Mouse (Mus musculus) heart, postnatal 0 days (tissue): ENCODE measurements around the gene Nkx2-9. TPM values are rescaled to one million over a fixed set of nuclear protein-coding genes. Genes with fewer than 3 reads are reported as not detected.

Source experiments
- ATAC-seq: fragments of 200-750 bp; cut with Nextera tagmentation; 2 replicates; pipeline ENCODE4 v1.8.0; 2017; ENCODE audit warnings: low read depth, moderate number of reproducible peaks, moderate library complexity; ENCODE audit not compliant: insufficient read depth
- DNase-seq: peaks from one replicate; pipeline ENCODE4 v3.0.0-alpha.2; 2016; ENCODE audit warnings: low spot score
- H3K27ac ChIP-seq: fragments of 300-500 bp; sonication (generic); 2 replicates; pipeline ENCODE4 v1.5.1; 2014; ENCODE audit warnings: low read depth, mild to moderate bottlenecking
- H3K27me3 ChIP-seq: fragments of 300-500 bp; sonication (generic); 2 replicates; pipeline ENCODE4 v1.6.1; 2014; ENCODE audit warnings: low read length, mixed read lengths; ENCODE audit not compliant: control insufficient read depth, insufficient read depth
- H3K36me3 ChIP-seq: fragments of 300-500 bp; sonication (generic); replicated peaks from 2 replicates; pipeline ENCODE4 v1.6.1; 2014; ENCODE audit warnings: low read length, mixed read lengths; ENCODE audit not compliant: control insufficient read depth, insufficient read depth
- H3K4me1 ChIP-seq: fragments of 300-500 bp; sonication (generic); 2 replicates; pipeline ENCODE4 v1.6.1; 2014; ENCODE audit warnings: antibody characterized with exemption; ENCODE audit not compliant: control insufficient read depth, insufficient read depth
- H3K4me2 ChIP-seq: fragments of 300-500 bp; sonication (generic); 2 replicates; pipeline ENCODE4 v1.6.1; 2014; ENCODE audit warnings: low read depth, mild to moderate bottlenecking, low read length, moderate library complexity
- H3K4me3 ChIP-seq: fragments of 300-500 bp; sonication (generic); 2 replicates; pipeline ENCODE4 v1.5.1; 2014; ENCODE audit warnings: low read depth, low read length
- H3K9ac ChIP-seq: fragments of 300-500 bp; sonication (generic); replicated peaks from 2 replicates; pipeline ENCODE4 v1.6.1; 2014; ENCODE audit warnings: low read depth, low read length, mixed read lengths
- H3K9me3 ChIP-seq: fragments of 300-500 bp; sonication (generic); replicated peaks from 2 replicates; pipeline ENCODE4 v1.6.1; 2016; ENCODE audit warnings: low read length; ENCODE audit not compliant: control insufficient read depth
- CTCF ChIP-seq: IDR thresholded peaks from 2 replicates; pipeline ENCODE4 v1.5.1; 2016; ENCODE audit warnings: antibody characterized with exemption, control low read depth, low read depth
- EP300 ChIP-seq: IDR thresholded peaks from 2 replicates; pipeline ENCODE4 v1.6.1; 2016; ENCODE audit warnings: antibody characterized with exemption, low read depth
- WGBS: fragments of 180-500 bp; shearing (Covaris S2); extraction: QIAGEN DNeasy Blood & Tissue Kit; methylation state at CpG from one replicate; pipeline ENCODE4 v1.1.7; 2014; 5-methylcytosine and 5-hydroxymethylcytosine counted together
- polyA plus RNA-seq: library from polyadenylated mRNA; unstranded; fragments of >200 nt; fragmentation: Nextera tagmentation; extraction: Ambion mirVana; gene quantifications from 2 replicates; pipeline ENCODE4 v1.2.1, GENCODE M21; 2015
- total RNA-seq: library from RNA; depleted of rRNA; stranded (reverse); fragments of >200 nt; gene quantifications from 2 replicates; pipeline ENCODE4 v1.2.3, GENCODE M21; 2014; ENCODE audit warnings: low replicate concordance; rRNA removed

Nkx2-9 gene
- total and polyA plus RNA-seq, 2 experiments from 2014 or later = not detected

- WGBS = 10% methylated on average over 6 of the region's 6 CpGs
- no peaks in the 10 kb centered on the region for H3K4me1 ChIP-seq
- TF ChIP-seq EP300 (no peak), CTCF (no peak)
Observed at GRCm38 (mm10) chr12:56610851-56611250, 2.2 kb downstream of the Nkx2-9 start.

GRCm38 (mm10) chr12:56591722-56592121 lies 21.4 kb downstream of the Nkx2-9 start:
- Histone ChIP-seq H3K4me2 (no peak overlapping the region), H3K4me3 (no peak overlapping the region), H3K36me3 (no peaks in the 10 kb centered on the region), H3K27ac (no peak overlapping the region), H3K27me3 (no peaks in the 10 kb centered on the region), H3K9ac (no peak overlapping the region), H3K9me3 (no peaks in the 10 kb centered on the region), H3K4me1 (no peaks in the 10 kb centered on the region)
- no peak for DNase-seq
- 4% methylated on average over 4 of the region's 4 CpGs for WGBS
- TF ChIP-seq EP300 (no peak), CTCF (peak; percentile 47)
- ATAC-seq = no peak

More at GRCm38 (mm10) chr12:56610851-56611250, 2.2 kb downstream of the Nkx2-9 start:
- H3K36me3 ChIP-seq = no peaks in the 10 kb centered on the region
- no peak overlapping the region for H3K4me2 ChIP-seq
- H3K4me3 ChIP-seq = no peak overlapping the region
- no peak overlapping the region for H3K27ac ChIP-seq
- no peak for ATAC-seq
- no peak for DNase-seq
- no peak overlapping the region for H3K9ac ChIP-seq
- H3K9me3 ChIP-seq = no peaks in the 10 kb centered on the region
- peaks cover 66% of the 10 kb centered on the region for H3K27me3 ChIP-seq

GRCm38 (mm10) chr12:56587830-56588229 lies 25.3 kb downstream of the Nkx2-9 start:
- H3K27ac ChIP-seq = no peak overlapping the region
- no peaks in the 10 kb centered on the region for H3K4me1 ChIP-seq
- no peak overlapping the region for H3K4me3 ChIP-seq
- no peaks in the 10 kb centered on the region for H3K9me3 ChIP-seq
- DNase-seq = peak; percentile 35
- H3K4me2 ChIP-seq = no peak overlapping the region
- no peaks in the 10 kb centered on the region for H3K27me3 ChIP-seq
- TF ChIP-seq CTCF (peak; percentile 48), EP300 (no peak)
- H3K9ac ChIP-seq = no peak overlapping the region
- 32% methylated on average over 6 of the region's 6 CpGs for WGBS
- no peak for ATAC-seq
- no peaks in the 10 kb centered on the region for H3K36me3 ChIP-seq

Other genes starting within 250 kb of the Nkx2-9 start
- gene Nkx2-1, start 76.4 kb downstream of the Nkx2-9 start, total RNA-seq = not detected in 2 replicates
- gene Nkx2-1, start 76.4 kb downstream of the Nkx2-9 start, polyA plus RNA-seq = 0.05 TPM in 2 replicates
- 0.12 TPM in 1 of 2 replicates, not detected in the other for gene Pax9, start 78.5 kb upstream of the Nkx2-9 start, total RNA-seq
- gene Pax9, start 78.5 kb upstream of the Nkx2-9 start, polyA plus RNA-seq = 0.10 and 0.12 TPM in 2 replicates